Comparison of ENCODE assay signal across 17 mouse cellular contexts in the genomic region with DNA sequence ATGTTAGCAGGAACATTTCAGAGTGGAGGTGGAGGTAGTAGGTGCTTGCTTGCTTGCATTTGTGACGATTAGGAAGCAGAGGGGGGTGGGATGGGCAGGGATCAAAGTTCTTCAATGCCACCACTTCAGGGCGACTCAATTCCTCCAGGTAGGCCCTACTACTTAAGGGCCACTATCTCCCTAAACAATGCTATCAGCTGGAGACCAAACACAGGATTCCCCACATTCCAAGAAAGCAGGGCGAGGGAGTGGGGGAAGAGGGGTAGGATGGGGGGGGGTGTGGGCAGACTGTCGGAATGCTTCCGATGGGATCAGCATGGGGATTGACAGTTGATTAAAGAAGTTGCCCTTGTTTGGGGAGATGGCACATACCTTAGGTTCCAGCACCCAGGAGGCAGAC. TPM values are rescaled to one million over a fixed set of nuclear protein-coding genes. Genes with fewer than 3 reads are reported as not detected.
"Had no signal": no experiment of that assay in that cellular context is flagged by ENCODE, and none has a peak within 500 bp of the region (broad histone marks: within the 10 kb centered on the region; RNA-seq: fewer than 3 reads in every experiment).

No protein-coding gene starts in this region.

- DNase-seq: heart, postnatal 10 days; heart, postnatal 14 days; heart, postnatal 36 days; heart, postnatal 4 days; kidney, adult 11 months; kidney, adult 18-20 months; kidney, adult 2 months; kidney, adult 8-10 months; kidney, adult 9 months; kidney, postnatal 10 days; kidney, postnatal 14 days; kidney, postnatal 25 days; kidney, postnatal 36 days; kidney, postnatal 4 days; layer of hippocampus, adult 9-11 months; layer of hippocampus, postnatal 36 days had no signal

RNA-seq across cellular contexts. Expression of a gene that starts 16.0 kb away (rescaled TPM):
- total RNA-seq: heart, postnatal 10 days; heart, postnatal 14 days; heart, postnatal 25 days; heart, postnatal 36 days had no signal
